Mouse (Mus musculus) limb, embryonic 13.5 days (tissue): ENCODE data around the gene Samt3. TPM values are rescaled to one million over a fixed set of nuclear protein-coding genes. Genes with fewer than 3 reads are reported as not detected.

Experiments
- ATAC-seq: fragments of 200-750 bp; cut with Nextera tagmentation; 2 replicates; pipeline ENCODE4 v1.8.0; 2017; ENCODE audit warnings: low read depth, moderate number of reproducible peaks, moderate TSS enrichment; ENCODE audit not compliant: low FRiP score
- H3K27ac ChIP-seq: fragments of 300-500 bp; sonication (generic); 2 replicates; pipeline ENCODE4 v1.5.1; 2015; ENCODE audit warnings: inconsistent platforms, mild to moderate bottlenecking, moderate library complexity
- H3K27me3 ChIP-seq: fragments of 300-500 bp; sonication (generic); 2 replicates; pipeline ENCODE4 v1.6.1; 2015; ENCODE audit warnings: mild to moderate bottlenecking, inconsistent platforms
- H3K36me3 ChIP-seq: fragments of 300-500 bp; sonication (generic); 2 replicates; pipeline ENCODE4 v1.6.1; 2015; ENCODE audit warnings: inconsistent platforms, mild to moderate bottlenecking, moderate library complexity
- H3K4me1 ChIP-seq: fragments of 300-500 bp; sonication (generic); 2 replicates; pipeline ENCODE4 v1.6.1; 2015; ENCODE audit warnings: inconsistent platforms
- H3K4me2 ChIP-seq: fragments of 300-500 bp; sonication (generic); replicated peaks from 2 replicates; pipeline ENCODE4 v1.6.1; 2015; ENCODE audit warnings: inconsistent platforms, mild to moderate bottlenecking, moderate library complexity
- H3K4me3 ChIP-seq: fragments of 300-500 bp; sonication (generic); 2 replicates; pipeline ENCODE4 v1.5.1; 2015; ENCODE audit warnings: moderate library complexity, mild to moderate bottlenecking, inconsistent platforms
- H3K9ac ChIP-seq: fragments of 300-500 bp; sonication (generic); 2 replicates; pipeline ENCODE4 v1.6.1; 2015; ENCODE audit warnings: mild to moderate bottlenecking, inconsistent platforms
- H3K9me3 ChIP-seq: fragments of 300-500 bp; sonication (generic); 2 replicates; pipeline ENCODE4 v1.6.1; 2016; ENCODE audit warnings: inconsistent platforms
- WGBS: fragments of 180-500 bp; shearing (Covaris S2); methylation state at CpG from one replicate; pipeline ENCODE4 v1.1.7; 2015; 5-methylcytosine and 5-hydroxymethylcytosine counted together
- polyA plus RNA-seq: library from polyadenylated mRNA; unstranded; fragments of >200 nt; fragmentation: Nextera tagmentation; extraction: Ambion mirVana; gene quantifications from 2 replicates; pipeline ENCODE4 v1.2.1, GENCODE M21; 2015

Gene Samt3
- polyA plus RNA-seq = not detected in 2 replicates

DNA sequence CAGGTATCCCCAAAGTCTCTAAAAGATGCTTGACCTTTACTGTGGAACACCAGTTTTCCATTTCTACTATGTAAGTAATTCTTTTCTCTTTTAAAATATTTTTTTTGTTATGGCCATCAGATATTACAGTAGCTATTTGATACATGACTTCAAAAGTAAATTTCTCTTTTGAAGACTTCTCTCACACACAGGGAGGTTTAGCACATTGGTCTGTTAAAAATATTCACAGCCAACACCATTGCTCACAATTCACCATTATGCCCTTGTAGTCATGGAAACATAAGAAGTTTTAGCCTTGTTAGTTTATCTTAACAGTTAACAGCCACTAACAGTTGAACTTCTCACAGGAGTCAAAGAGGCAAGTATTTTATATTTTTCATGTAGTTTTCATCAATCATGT is at the start of gene Samt3:
Gene Samt3 (plus strand): TSS at position 301 of the 400 bp plus-strand sequence.
- no peak within 1 kb of the TSS for H3K9ac ChIP-seq
- ATAC-seq = no peak
- H3K4me3 ChIP-seq = no peak within 1 kb of the TSS
- H3K9me3 ChIP-seq = no peaks in the 10 kb centered on the region
- no peak within 1 kb of the TSS for H3K4me2 ChIP-seq
- no peaks in the 10 kb centered on the region for H3K36me3 ChIP-seq
- H3K27ac ChIP-seq = no peak within 1 kb of the TSS
- H3K4me1 ChIP-seq = no peaks in the 10 kb centered on the region
- H3K27me3 ChIP-seq = no peaks in the 10 kb centered on the region

DNA sequence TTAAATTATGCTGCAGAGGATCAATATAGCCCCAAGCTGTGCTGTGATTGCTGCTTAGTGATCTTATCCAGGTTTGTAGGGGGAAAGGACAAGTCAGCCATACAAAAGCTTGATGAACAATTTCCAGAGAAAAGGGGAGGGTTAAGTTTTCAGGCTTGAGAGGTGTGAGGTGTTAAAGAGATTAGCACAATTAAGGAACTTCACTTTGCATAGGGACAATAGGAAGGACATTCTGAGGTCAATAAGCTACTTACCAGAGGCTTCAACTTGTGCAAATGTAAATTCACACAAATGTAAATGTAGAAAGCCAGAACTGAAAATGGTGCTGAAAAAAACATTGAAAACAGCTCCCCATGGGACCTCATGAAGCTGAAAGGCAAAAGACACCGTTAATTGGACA is 27.4 kb upstream of the Samt3 start:
- no peaks in the 10 kb centered on the region for H3K36me3 ChIP-seq
- WGBS = 41% methylated on average over 1 of the region's 1 CpGs
- no peak overlapping the region for H3K27ac ChIP-seq
- ATAC-seq = no peak
- H3K27me3 ChIP-seq = no peaks in the 10 kb centered on the region
- H3K4me2 ChIP-seq = no peak overlapping the region
- no peak overlapping the region for H3K9ac ChIP-seq
- no peak overlapping the region for H3K4me3 ChIP-seq
- H3K9me3 ChIP-seq = no peaks in the 10 kb centered on the region
- no peaks in the 10 kb centered on the region for H3K4me1 ChIP-seq

DNA sequence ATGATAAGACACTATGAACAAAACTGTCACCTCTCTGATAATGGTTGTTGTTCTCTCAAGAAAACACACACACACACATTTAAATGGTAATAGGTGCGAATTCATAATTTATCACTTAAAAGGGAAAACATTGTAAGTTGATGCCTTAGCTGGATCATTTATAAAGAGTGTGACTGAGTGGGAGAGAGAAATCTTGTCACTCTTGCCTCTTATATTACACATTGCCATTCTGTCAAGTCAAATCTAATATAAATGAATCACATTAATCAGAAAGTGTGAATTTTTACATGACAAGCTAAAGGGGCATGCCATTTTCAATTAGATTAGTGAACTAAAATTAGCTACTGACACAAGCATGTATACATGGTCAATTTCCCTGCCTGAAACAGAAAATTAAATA is 44.7 kb downstream of the Samt3 start:
- no peaks in the 10 kb centered on the region for H3K4me1 ChIP-seq
- H3K9ac ChIP-seq = no peak overlapping the region
- no peak overlapping the region for H3K4me3 ChIP-seq
- H3K9me3 ChIP-seq = no peaks in the 10 kb centered on the region
- no peak overlapping the region for H3K27ac ChIP-seq
- no peaks in the 10 kb centered on the region for H3K27me3 ChIP-seq
- ATAC-seq = no peak
- H3K36me3 ChIP-seq = no peaks in the 10 kb centered on the region
- H3K4me2 ChIP-seq = no peak overlapping the region
- 86% methylated on average over 1 of the region's 1 CpGs for WGBS

Other genes starting within 250 kb of the Samt3 start
- 0.06 and 0.11 TPM in 2 replicates for gene 5430427O19Rik, start 173.8 kb upstream of the Samt3 start, polyA plus RNA-seq
- gene Nr0b1, start 147.6 kb downstream of the Samt3 start, polyA plus RNA-seq = 0.17 and 0.20 TPM in 2 replicates